Mouse (Mus musculus) MEL (cell line): ENCODE data around the gene Aldh9a1. TPM values are rescaled to one million over a fixed set of nuclear protein-coding genes. Genes with fewer than 3 reads are reported as not detected.

Experiments
- DNase-seq: peaks from one replicate; pipeline ENCODE4 v3.0.0; 2011; ENCODE audit warnings: low read depth, low spot score
- H3K27ac ChIP-seq: 2 replicates; pipeline ENCODE4 v1.5.1; 2012; ENCODE audit warnings: low read depth, mild to moderate bottlenecking, control low read depth, low read length, moderate library complexity; ENCODE audit not compliant: control insufficient read depth
- H3K27me3 ChIP-seq, 2 experiments: fragments of 150-350 bp in 1 of 2; sonication (generic) in 1 of 2; 2 replicates each; pipeline ENCODE4 v1.6.1; 2012; ENCODE audit warnings: low read length in 2 of 2, mild to moderate bottlenecking in 2 of 2, improper control_type of control experiment in 1 of 2, moderate library complexity in 1 of 2; ENCODE audit not compliant: insufficient read depth in 2 of 2, control insufficient read depth in 1 of 2
- H3K36me3 ChIP-seq, 2 experiments: 2 replicates each; pipeline ENCODE4 v1.6.1; 2012 to 2014; ENCODE audit warnings: low read length in 2 of 2, improper control_type of control experiment in 1 of 2, inconsistent platforms in 1 of 2, mild to moderate bottlenecking in 1 of 2; ENCODE audit not compliant: insufficient read depth in 2 of 2, control insufficient read depth in 1 of 2
- H3K4me1 ChIP-seq, 2 experiments: fragments of 150-350 bp in 1 of 2; sonication (generic) in 1 of 2; 2 replicates each; pipeline ENCODE4 v1.6.1; 2012; ENCODE audit warnings: low read length in 2 of 2, improper control_type of control experiment in 1 of 2, mild to moderate bottlenecking in 1 of 2; ENCODE audit not compliant: insufficient read depth in 2 of 2, control insufficient read depth in 1 of 2
- H3K4me3 ChIP-seq, 2 experiments: fragments of 150-350 bp in 1 of 2; sonication (generic) in 1 of 2; 2 replicates each; pipeline ENCODE4 v1.5.1; 2012; ENCODE audit warnings: low read depth in 2 of 2, low read length in 2 of 2, mild to moderate bottlenecking in 2 of 2, moderate library complexity in 2 of 2, control low read depth in 1 of 2, improper control_type of control experiment in 1 of 2; ENCODE audit not compliant: control insufficient read depth in 1 of 2, insufficient read depth in 1 of 2
- H3K79me2 ChIP-seq: 2 replicates; pipeline ENCODE4 v1.6.1; 2012; ENCODE audit warnings: mild to moderate bottlenecking, low read length, moderate library complexity; ENCODE audit not compliant: control insufficient read depth, poor library complexity, insufficient read depth
- H3K9ac ChIP-seq: 2 replicates; pipeline ENCODE4 v1.6.1; 2012; ENCODE audit warnings: low read depth, mild to moderate bottlenecking, control low read depth, low read length, moderate library complexity; ENCODE audit not compliant: control insufficient read depth, poor library complexity, severe bottlenecking
- H3K9me3 ChIP-seq: fragments of 150-350 bp; sonication (generic); replicated peaks from 2 replicates; pipeline ENCODE4 v1.6.1; 2012; ENCODE audit warnings: mild to moderate bottlenecking, low read length, improper control_type of control experiment, moderate library complexity; ENCODE audit not compliant: insufficient read depth
- BHLHE40 ChIP-seq: IDR thresholded peaks from 2 replicates; pipeline ENCODE4 v1.6.1; 2012; ENCODE audit warnings: low read depth, mild to moderate bottlenecking, inconsistent platforms, low read length, improper control_type of control experiment, borderline replicate concordance
- CHD1 ChIP-seq: IDR thresholded peaks from 2 replicates; pipeline ENCODE4 v1.6.1; 2012; ENCODE audit warnings: low read depth, mild to moderate bottlenecking, inconsistent platforms, low read length, improper control_type of control experiment
- CTCF ChIP-seq, 3 experiments: IDR thresholded peaks in 2 of 3; conservative IDR thresholded peaks in 1 of 3; 2 replicates each; pipeline ENCODE4 v1.5.1; 2011 to 2012; ENCODE audit warnings: low read length in 3 of 3, low read depth in 2 of 3, mild to moderate bottlenecking in 2 of 3, improper control_type of control experiment in 1 of 3, inconsistent platforms in 1 of 3, mixed read lengths in 1 of 3, moderate library complexity in 1 of 3; ENCODE audit not compliant: control insufficient read depth in 1 of 3, insufficient read depth in 1 of 3, poor library complexity in 1 of 3, severe bottlenecking in 1 of 3
- E2F4 ChIP-seq: IDR thresholded peaks from 2 replicates; pipeline ENCODE4 v1.6.1; 2011; ENCODE audit warnings: low read depth, low read length, improper control_type of control experiment, borderline replicate concordance
- ELF1 ChIP-seq: IDR thresholded peaks from 2 replicates; pipeline ENCODE4 v1.6.1; 2014; ENCODE audit warnings: low read depth, mild to moderate bottlenecking, inconsistent platforms, low read length, improper control_type of control experiment, moderate library complexity
- ETS1 ChIP-seq: IDR thresholded peaks from 2 replicates; pipeline ENCODE4 v1.6.1; 2012; ENCODE audit warnings: low read depth, mild to moderate bottlenecking, inconsistent platforms, low read length, improper control_type of control experiment, moderate library complexity
- GABPA ChIP-seq: IDR thresholded peaks from 2 replicates; pipeline ENCODE4 v1.6.1; 2012; ENCODE audit warnings: low read depth, mild to moderate bottlenecking, inconsistent platforms, low read length, improper control_type of control experiment, moderate library complexity
- GATA1 ChIP-seq: IDR thresholded peaks from 2 replicates; pipeline ENCODE4 v1.6.1; 2011; ENCODE audit warnings: low read depth, low read length, improper control_type of control experiment
- HCFC1 ChIP-seq: IDR thresholded peaks from 2 replicates; pipeline ENCODE4 v1.6.1; 2012; ENCODE audit warnings: low read depth, mild to moderate bottlenecking, inconsistent platforms, low read length, improper control_type of control experiment, moderate library complexity
- JUND ChIP-seq: IDR thresholded peaks from 2 replicates; pipeline ENCODE4 v1.6.1; 2011; ENCODE audit warnings: low read depth, mild to moderate bottlenecking, improper control_type of control experiment, low read length
- MAZ ChIP-seq: IDR thresholded peaks from 2 replicates; pipeline ENCODE4 v1.6.1; 2012; ENCODE audit warnings: low read depth, mild to moderate bottlenecking, inconsistent platforms, low read length, improper control_type of control experiment
- MXI1 ChIP-seq: IDR thresholded peaks from 2 replicates; pipeline ENCODE4 v1.6.1; 2011; ENCODE audit warnings: mild to moderate bottlenecking, low read depth, low read length, improper control_type of control experiment
- MYB ChIP-seq: IDR thresholded peaks from 2 replicates; pipeline ENCODE4 v1.6.1; 2011; ENCODE audit warnings: mild to moderate bottlenecking, low read depth, low read length, improper control_type of control experiment
- MYC ChIP-seq: IDR thresholded peaks from 2 replicates; pipeline ENCODE4 v1.6.1; 2011; ENCODE audit warnings: low read depth, mild to moderate bottlenecking, low read length, improper control_type of control experiment, moderate library complexity
- NRF1 ChIP-seq: IDR thresholded peaks from 2 replicates; pipeline ENCODE4 v1.6.1; 2014; ENCODE audit warnings: low read depth, mild to moderate bottlenecking, inconsistent platforms, low read length, improper control_type of control experiment, moderate library complexity; ENCODE audit not compliant: poor library complexity, insufficient read depth, severe bottlenecking
- POLR2A ChIP-seq, 2 experiments: IDR thresholded peaks; 2 replicates each; pipeline ENCODE4 v1.6.1; 2011 to 2012; ENCODE audit warnings: low read length in 2 of 2, mild to moderate bottlenecking in 2 of 2, control low read depth in 1 of 2, improper control_type of control experiment in 1 of 2, low read depth in 1 of 2, moderate library complexity in 1 of 2; ENCODE audit not compliant: control insufficient read depth in 1 of 2, insufficient read depth in 1 of 2, poor library complexity in 1 of 2
- POLR2AphosphoS5 ChIP-seq: IDR thresholded peaks from 2 replicates; pipeline ENCODE4 v1.6.1; 2012; ENCODE audit warnings: low read depth, borderline replicate concordance, mild to moderate bottlenecking, inconsistent platforms, low read length, moderate library complexity, mixed read lengths
- RAD21 ChIP-seq: IDR thresholded peaks from 2 replicates; pipeline ENCODE4 v1.6.1; 2011; ENCODE audit warnings: mild to moderate bottlenecking, low read depth, low read length, improper control_type of control experiment
- RCOR1 ChIP-seq: IDR thresholded peaks from 2 replicates; pipeline ENCODE4 v1.6.1; 2012; ENCODE audit warnings: low read depth, mild to moderate bottlenecking, inconsistent platforms, low read length, improper control_type of control experiment
- SIN3A ChIP-seq: IDR thresholded peaks from 2 replicates; pipeline ENCODE4 v1.6.1; 2012; ENCODE audit warnings: low read length, improper control_type of control experiment, inconsistent platforms
- SMC3 ChIP-seq: IDR thresholded peaks from 2 replicates; pipeline ENCODE4 v1.6.1; 2011; ENCODE audit warnings: low read depth, low read length, improper control_type of control experiment
- TBP ChIP-seq: IDR thresholded peaks from 2 replicates; pipeline ENCODE4 v1.8.0; 2011; ENCODE audit warnings: low read depth, low read length, improper control_type of control experiment
- UBTF ChIP-seq: IDR thresholded peaks from 2 replicates; pipeline ENCODE4 v1.6.1; 2012; ENCODE audit warnings: low read depth, mild to moderate bottlenecking, inconsistent platforms, low read length, improper control_type of control experiment, moderate library complexity, borderline replicate concordance; ENCODE audit not compliant: insufficient read depth
- USF1 ChIP-seq: IDR thresholded peaks from 2 replicates; pipeline ENCODE4 v1.6.1; 2014; ENCODE audit warnings: low read depth, mild to moderate bottlenecking, inconsistent platforms, low read length, improper control_type of control experiment, moderate library complexity
- ZC3H11A ChIP-seq: IDR thresholded peaks from 2 replicates; pipeline ENCODE4 v1.6.1; 2012; ENCODE audit warnings: low read depth, mild to moderate bottlenecking, inconsistent platforms, low read length, improper control_type of control experiment
- ZKSCAN1 ChIP-seq: IDR thresholded peaks from 2 replicates; pipeline ENCODE4 v1.6.1; 2012; ENCODE audit warnings: low read depth, mild to moderate bottlenecking, inconsistent platforms, low read length, improper control_type of control experiment, moderate library complexity
- polyA plus RNA-seq, 2 experiments: library from polyadenylated mRNA; stranded (reverse) in 1 of 2; unstranded in 1 of 2; fragments of >175 nt in 1 of 2; fragments of >200 nt in 1 of 2; gene quantifications; 2 replicates each; pipeline versions ENCODE4 v1.2.1 to v1.2.4; 2012; ENCODE audit warnings: low replicate concordance in 2 of 2, low read depth in 1 of 2; ENCODE audit not compliant: insufficient read length in 2 of 2, insufficient read depth in 1 of 2, missing spikeins in 1 of 2
- total RNA-seq: library from RNA; depleted of rRNA; stranded (reverse); fragments of 300-350 nt; gene quantifications from 2 replicates; pipeline ENCODE4 v1.2.3, GENCODE M21; 2012

Aldh9a1 gene
- total and polyA plus RNA-seq, 3 experiments = 14.3 to 78.2 TPM; not detected in 1

GRCm38 (mm10) chr1:167393281-167393680 lies 43.5 kb downstream of the Aldh9a1 start:
- H3K4me3 ChIP-seq = peak overlapping the region; percentile 60 to 89
- H3K36me3 ChIP-seq = peaks cover 0 to 6% of the 10 kb centered on the region in 2 experiments; a peak in 2 of 4 replicates
- peaks cover 0 to 2% of the 10 kb centered on the region in 2 experiments; a peak in 2 of 4 replicates for H3K4me1 ChIP-seq
- H3K27ac ChIP-seq = peak overlapping the region; percentile 85
- peak overlapping the region; percentile 66 for H3K9ac ChIP-seq
- TF ChIP-seq MXI1 (peak; percentile 8; the same call in 1 of the 2 replicates), ZKSCAN1 (no peak), SIN3A (no peak; the same call in 1 of the 2 replicates), BHLHE40 (no peak), USF1 (peak; percentile 60), MYB (no peak), JUND (no peak), POLR2AphosphoS5 (no peak), SMC3 (no peak), HCFC1 (no peak), CHD1 (no peak), CTCF (IDR thresholded peaks at IDR 0.05 in 2 of 3, conservative IDR thresholded peaks at IDR 0.05 in 1 of 3; ENCODE audit: control insufficient read depth in 1 of 3, insufficient read depth in 1 of 3, low read depth in 2 of 3, low read length in 3 of 3, poor library complexity in 1 of 3, severe bottlenecking in 1 of 3) (peak in 1 of 3 experiments; percentile 21; a peak in 1 of 6 replicates), NRF1 (no peak), RCOR1 (peak; percentile 2; the same call in 1 of the 2 replicates), MAZ (peak; percentile 8; the same call in 1 of the 2 replicates)
- no peaks in the 10 kb centered on the region; the same call in 1 of the 2 replicates for H3K79me2 ChIP-seq
- DNase-seq = no peak
- H3K9me3 ChIP-seq = no peaks in the 10 kb centered on the region
- H3K27me3 ChIP-seq = peaks cover 0 to 5% of the 10 kb centered on the region in 2 experiments; a peak in 3 of 4 replicates

- H3K4me3 ChIP-seq = peak within 1 kb of the TSS; percentile 60 to 89
- peak within 1 kb of the TSS; percentile 85 for H3K27ac ChIP-seq
- H3K9ac ChIP-seq = peak within 1 kb of the TSS; percentile 66
- peak; percentile 97 for DNase-seq
- no peaks in the 10 kb centered on the region for H3K9me3 ChIP-seq
- H3K4me1 ChIP-seq = peaks cover 0 to 2% of the 10 kb centered on the region in 2 experiments; a peak in 2 of 4 replicates
- peaks cover 0 to 6% of the 10 kb centered on the region in 2 experiments; a peak in 2 of 4 replicates for H3K36me3 ChIP-seq
- no peaks in the 10 kb centered on the region; the same call in 1 of the 2 replicates for H3K79me2 ChIP-seq
- peaks cover 0 to 5% of the 10 kb centered on the region in 2 experiments; a peak in 3 of 4 replicates for H3K27me3 ChIP-seq
- TF ChIP-seq POLR2AphosphoS5 = no peak
- TF ChIP-seq NRF1 = peak; percentile 83
- no peak for TF ChIP-seq ETS1
- 0 out of 2 replicates have a peak, but pooled peaks have one; percentile 31 for TF ChIP-seq BHLHE40
- TF ChIP-seq RAD21 = peak; percentile 27
- TF ChIP-seq MXI1 = peak; percentile 80
- no peak for TF ChIP-seq JUND
- TF ChIP-seq E2F4 = 0 out of 2 replicates have a peak, but pooled peaks have one; percentile 66
- TF ChIP-seq MYC = peak; percentile 50; the same call in 1 of the 2 replicates
- peak; percentile 39 to 88; a peak in 2 of 4 replicates for TF ChIP-seq POLR2A (IDR thresholded peaks at IDR 0.05; ENCODE audit: control insufficient read depth in 1 of 2, insufficient read depth in 1 of 2, low read depth in 1 of 2, low read length in 2 of 2, poor library complexity in 1 of 2)
- no peak for TF ChIP-seq MYB
- peak; percentile 36 to 53 (median 41); a peak in 5 of 6 replicates for TF ChIP-seq CTCF (IDR thresholded peaks at IDR 0.05 in 2 of 3, conservative IDR thresholded peaks at IDR 0.05 in 1 of 3; ENCODE audit: control insufficient read depth in 1 of 3, insufficient read depth in 1 of 3, low read depth in 2 of 3, low read length in 3 of 3, poor library complexity in 1 of 3, severe bottlenecking in 1 of 3)
- peak; percentile 58; the same call in 1 of the 2 replicates for TF ChIP-seq TBP
- TF ChIP-seq ELF1 = peak; percentile 51; the same call in 1 of the 2 replicates
- TF ChIP-seq GABPA = no peak
- no peak for TF ChIP-seq RCOR1
- peak; percentile 60 for TF ChIP-seq SMC3
- no peak for TF ChIP-seq UBTF
- no peak for TF ChIP-seq GATA1
- no peak for TF ChIP-seq ZC3H11A
Measured at GRCm38 (mm10) chr1:167393683-167394492, 44.1 kb downstream of the Aldh9a1 start, which contains the start of gene Mgst3. Gene Mgst3, minus strand, starts transcription at chr1:167393841.
